Comparison of ENCODE assay signal across 8 mouse cellular contexts in genomic region chr6:77633997-77634396, GRCm38 (mm10).
A peak's percentile ranks its signal among the peaks of the same experiment; 100 is the strongest.
DNase-seq lines count a peak whose midpoint lies in the region; ATAC-seq and TF ChIP-seq lines count a peak whose summit lies in the region.
"Had no signal": no experiment of that assay in that cellular context is flagged by ENCODE, and none has a peak within 500 bp of the region (broad histone marks: within the 10 kb centered on the region; RNA-seq: fewer than 3 reads in every experiment).

No protein-coding gene starts in this region.

- TF ChIP-seq EP300 in MEL (IDR thresholded peaks at IDR 0.05; ENCODE audit: low read depth in 1 of 2, low read length in 2 of 2) = no peak

- WGBS in hindbrain, embryonic 14.5 days = 30% methylated on average over 9 of the region's 9 CpGs
- WGBS in midbrain, postnatal 0 days = 23% methylated on average over 9 of the region's 9 CpGs

- H3K36me3 ChIP-seq in E14TG2a.4 (ENCODE audit: insufficient read depth, low read length) (no peaks in the 10 kb centered on the region), MEL (ENCODE audit: control insufficient read depth in 1 of 2, insufficient read depth in 2 of 2, low read length in 2 of 2) (no peaks in the 10 kb centered on the region)
- H3K36me3 ChIP-seq in hindbrain, embryonic 14.5 days (replicated peaks; ENCODE audit: control insufficient read depth, insufficient read depth) = 0 out of 2 replicates have a peak, but pooled peaks cover 2% of the 10 kb centered on the region
- H3K36me3 ChIP-seq in midbrain, postnatal 0 days (ENCODE audit: insufficient read depth, low read length) = no peaks in the 10 kb centered on the region

- TF ChIP-seq RAD21 in MEL (IDR thresholded peaks at IDR 0.05; ENCODE audit: low read depth, low read length) = no peak; the same call in 1 of the 2 replicates

- H3K9ac ChIP-seq in MEL (ENCODE audit: control insufficient read depth, low read depth, low read length, poor library complexity, severe bottlenecking) = no peak overlapping the region
- no peak overlapping the region for H3K9ac ChIP-seq in hindbrain, embryonic 14.5 days
- no peak overlapping the region for H3K9ac ChIP-seq in midbrain, postnatal 0 days (replicated peaks; ENCODE audit: low read length, poor library complexity, severe bottlenecking)

- H3K27ac ChIP-seq in MEL (ENCODE audit: control insufficient read depth, low read depth, low read length) = no peak overlapping the region
- H3K27ac ChIP-seq in hindbrain, embryonic 14.5 days = no peak overlapping the region
- no peak overlapping the region for H3K27ac ChIP-seq in left cerebral cortex, adult 2 months
- no peak overlapping the region for H3K27ac ChIP-seq in midbrain, postnatal 0 days (ENCODE audit: low read depth, low read length)

- peak; percentile 49 for TF ChIP-seq CTCF in E14TG2a.4 (conservative IDR thresholded peaks at IDR 0.05; ENCODE audit: low read length)
- peak in 2 of 3 experiments; percentile 8 to 38; a peak in 2 of 6 replicates for TF ChIP-seq CTCF in MEL (IDR thresholded peaks at IDR 0.05 in 2 of 3, conservative IDR thresholded peaks at IDR 0.05 in 1 of 3; ENCODE audit: control insufficient read depth in 1 of 3, insufficient read depth in 1 of 3, low read depth in 2 of 3, low read length in 3 of 3, poor library complexity in 1 of 3, severe bottlenecking in 1 of 3)
- TF ChIP-seq CTCF in left cerebral cortex, adult 2 months (IDR thresholded peaks at IDR 0.05) = peak; percentile 89
- peak; percentile 90 for TF ChIP-seq CTCF in midbrain, postnatal 0 days (IDR thresholded peaks at IDR 0.05)

- H3K27me3 ChIP-seq in E14TG2a.4 (ENCODE audit: insufficient read depth, low read length) (no peaks in the 10 kb centered on the region), MEL (ENCODE audit: control insufficient read depth in 1 of 2, insufficient read depth in 2 of 2, low read length in 2 of 2) (no peaks in the 10 kb centered on the region)
- H3K27me3 ChIP-seq in hindbrain, embryonic 14.5 days (ENCODE audit: control insufficient read depth, insufficient read depth, low read length) = no peaks in the 10 kb centered on the region
- H3K27me3 ChIP-seq in midbrain, postnatal 0 days (ENCODE audit: insufficient read depth, low read length) = no peaks in the 10 kb centered on the region

- ATAC-seq in common myeloid progenitor, adult 5-6 weeks (replicated peaks; ENCODE audit: low read depth, poor library complexity, severe bottlenecking) = peak; percentile 76
- ATAC-seq in hindbrain, embryonic 14.5 days (ENCODE audit: low FRiP score) = peak; percentile 57; the same call in 1 of the 2 replicates
- 0 out of 2 replicates have a peak, but pooled peaks have one; percentile 41 for ATAC-seq in midbrain, postnatal 0 days (ENCODE audit: low FRiP score)

- no peak overlapping the region for H3K4me2 ChIP-seq in hindbrain, embryonic 14.5 days (replicated peaks)
- no peak overlapping the region for H3K4me2 ChIP-seq in midbrain, postnatal 0 days (ENCODE audit: low read depth, low read length, poor library complexity, severe bottlenecking)

- H3K4me3 ChIP-seq in E14TG2a.4 (replicated peaks; ENCODE audit: low read length) = no peak overlapping the region
- H3K4me3 ChIP-seq in MEL (ENCODE audit: control insufficient read depth in 1 of 2, insufficient read depth in 1 of 2, low read depth in 2 of 2, low read length in 2 of 2) = no peak overlapping the region
- no peak overlapping the region for H3K4me3 ChIP-seq in hindbrain, embryonic 14.5 days (replicated peaks; ENCODE audit: low read length)
- H3K4me3 ChIP-seq in left cerebral cortex, adult 2 months = no peak overlapping the region
- no peak overlapping the region for H3K4me3 ChIP-seq in midbrain, postnatal 0 days (ENCODE audit: low read depth, low read length)
- H3K4me3 ChIP-seq: erythroblast, embryonic 14.5 days had no signal

- intact Hi-C loops in left cerebral cortex, adult 2 months (cut with DNase I) = loop anchor here (5.0 kb wide), 1 partner anchor 693 kb away; no protein-coding TSS in a partner anchor

- no peak for TF ChIP-seq POLR2A in MEL (IDR thresholded peaks at IDR 0.05; ENCODE audit: control insufficient read depth in 1 of 2, insufficient read depth in 1 of 2, low read depth in 1 of 2, low read length in 2 of 2, poor library complexity in 1 of 2)

- no peaks in the 10 kb centered on the region for H3K4me1 ChIP-seq in E14TG2a.4 (replicated peaks; ENCODE audit: low read depth, low read length)
- no peaks in the 10 kb centered on the region for H3K4me1 ChIP-seq in MEL (ENCODE audit: control insufficient read depth in 1 of 2, insufficient read depth in 2 of 2, low read length in 2 of 2)
- H3K4me1 ChIP-seq in hindbrain, embryonic 14.5 days (replicated peaks; ENCODE audit: control insufficient read depth, insufficient read depth, low read length) = no peaks in the 10 kb centered on the region
- H3K4me1 ChIP-seq in midbrain, postnatal 0 days (ENCODE audit: insufficient read depth, low read length) = no peaks in the 10 kb centered on the region

- peak; percentile 4 for DNase-seq in MEL (ENCODE audit: low read depth, low spot score)
- peak; percentile 81 for DNase-seq in hindbrain, embryonic 14.5 days (ENCODE audit: low spot score)
- peak; percentile 73 to 81 for DNase-seq in left cerebral cortex, adult 2 months (ENCODE audit: extremely low spot score in 1 of 2, low spot score in 2 of 2)
- DNase-seq in midbrain, postnatal 0 days (ENCODE audit: low spot score) = peak; percentile 84
- no peak for DNase-seq in spleen, postnatal 36 days (ENCODE audit: low spot score in 2 of 2)

- H3K79me2 ChIP-seq in MEL (ENCODE audit: control insufficient read depth, insufficient read depth, low read length, poor library complexity) = no peaks in the 10 kb centered on the region

- H3K9me3 ChIP-seq in E14TG2a.4 (ENCODE audit: low read length) = no peaks in the 10 kb centered on the region
- no peaks in the 10 kb centered on the region for H3K9me3 ChIP-seq in MEL (replicated peaks; ENCODE audit: insufficient read depth, low read length)
- no peaks in the 10 kb centered on the region for H3K9me3 ChIP-seq in hindbrain, embryonic 14.5 days (ENCODE audit: control insufficient read depth, low read length)
- H3K9me3 ChIP-seq in midbrain, postnatal 0 days (ENCODE audit: low read length) = no peaks in the 10 kb centered on the region

TF ChIP-seq in MEL, 35 proteins besides CTCF, POLR2A, EP300 and RAD21:
- TF ChIP-seq NRF1 (IDR thresholded peaks at IDR 0.05; ENCODE audit: insufficient read depth, low read depth, low read length, poor library complexity, severe bottlenecking) = no peak
- TF ChIP-seq ZC3H11A (IDR thresholded peaks at IDR 0.05; ENCODE audit: low read depth, low read length) = no peak
- no peak for TF ChIP-seq ZNF384 (IDR thresholded peaks at IDR 0.05; ENCODE audit: low read depth, low read length)
- no peak for TF ChIP-seq USF2 (IDR thresholded peaks at IDR 0.05; ENCODE audit: borderline replicate concordance in 1 of 2, insufficient read depth in 1 of 2, low read depth in 1 of 2, low read length in 2 of 2)
- TF ChIP-seq BHLHE40 (IDR thresholded peaks at IDR 0.05; ENCODE audit: borderline replicate concordance, low read depth, low read length) = no peak
- TF ChIP-seq CHD1 (IDR thresholded peaks at IDR 0.05; ENCODE audit: low read depth, low read length) = no peak
- TF ChIP-seq JUND (IDR thresholded peaks at IDR 0.05; ENCODE audit: low read depth, low read length) = no peak
- TF ChIP-seq E2F4 (IDR thresholded peaks at IDR 0.05; ENCODE audit: borderline replicate concordance, low read depth, low read length) = no peak
TF ChIP-seq in MEL: peak in this region for 0.

Comparison
In these comparisons a context has a peak if more than half of its experiments do, and no peak if none do; other contexts are left out.
1. CTCF ChIP-seq: peak in every context shown above with its lines; median percentile 90 in midbrain, postnatal 0 days; 89 in left cerebral cortex, adult 2 months; 49 in E14TG2a.4; 23 in MEL.
2. DNase-seq: peak in MEL (single experiment), hindbrain, embryonic 14.5 days (single experiment), left cerebral cortex, adult 2 months (2 of 2) and midbrain, postnatal 0 days (single experiment); none in spleen, postnatal 36 days (0 of 2).
3. Peak in every context shown above with its lines, with median percentiles within 50 percentile points of each other: ATAC-seq.